ENCODE assay signal across 22 mouse cellular contexts in the genomic region with DNA sequence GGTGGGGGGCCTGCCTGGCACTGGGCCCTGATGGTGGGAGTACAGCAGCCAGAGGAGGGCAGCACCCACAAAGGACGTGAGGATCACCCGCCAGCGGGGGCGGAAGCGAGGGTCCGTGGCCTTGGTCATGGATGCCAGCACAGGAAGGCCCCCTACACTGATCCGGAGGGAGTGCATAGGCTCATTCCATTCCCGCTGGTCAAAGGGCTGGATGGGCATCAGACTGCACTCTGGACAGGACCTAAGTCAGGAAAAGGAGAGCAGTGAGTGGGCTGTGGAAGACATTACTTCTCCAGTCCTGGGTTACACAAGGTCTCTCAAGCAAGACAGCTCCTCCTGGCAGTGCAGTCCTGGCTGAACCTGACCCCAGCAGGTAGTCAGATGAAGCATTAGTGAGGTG. TPM values are rescaled to one million over a fixed set of nuclear protein-coding genes. Genes with fewer than 3 reads are reported as not detected.
A peak's percentile ranks its signal among the peaks of the same experiment; 100 is the strongest.
DNase-seq lines count a peak whose midpoint lies in the region; ATAC-seq and TF ChIP-seq lines count a peak whose summit lies in the region.
"Had no signal": no experiment of that assay in that cellular context is flagged by ENCODE, and none has a peak within 500 bp of the region (broad histone marks: within the 10 kb centered on the region; RNA-seq: fewer than 3 reads in every experiment).

No protein-coding gene starts in this region.

- no peak for DNase-seq in intestine, embryonic 14.5 days (ENCODE audit: low spot score)
- DNase-seq in kidney, postnatal 4 days: peak; percentile 70 to 84
- no peak for DNase-seq in layer of hippocampus, postnatal 25 days (ENCODE audit: extremely low spot score in 1 of 2, low spot score in 1 of 2)
- DNase-seq in spleen, postnatal 14 days (ENCODE audit: low spot score in 2 of 2): no peak
- no peak for DNase-seq in frontal cortex, postnatal 36 days (ENCODE audit: low spot score in 2 of 2)
- DNase-seq: adrenal gland, postnatal 14 days; cerebellum, adult 9-11 months; heart, postnatal 4 days; liver; liver, postnatal 0 days; lung, postnatal 10 days; thymus, postnatal 25 days had no signal

- TF ChIP-seq CTCF in intestine, postnatal 0 days (IDR thresholded peaks at IDR 0.05; ENCODE audit: low read depth): 0 out of 2 replicates have a peak, but pooled peaks have one; percentile 22

- 0 out of 2 replicates have a peak, but pooled peaks cover 13% of the 10 kb centered on the region for H3K4me1 ChIP-seq in intestine, embryonic 14.5 days (replicated peaks; ENCODE audit: control insufficient read depth, insufficient read depth, low read length)
- H3K4me1 ChIP-seq in intestine, postnatal 0 days (replicated peaks; ENCODE audit: control insufficient read depth, insufficient read depth, low read length): peaks cover 16% of the 10 kb centered on the region
- peaks cover 48% of the 10 kb centered on the region for H3K4me1 ChIP-seq in kidney, embryonic 16.5 days (ENCODE audit: insufficient read depth, low read length)
- H3K4me1 ChIP-seq in heart, embryonic 11.5 days (ENCODE audit: control insufficient read depth, insufficient read depth, low read length): no peaks in the 10 kb centered on the region

- H3K9me3 ChIP-seq in intestine, embryonic 14.5 days (ENCODE audit: control insufficient read depth, low read length): no peaks in the 10 kb centered on the region
- no peaks in the 10 kb centered on the region for H3K9me3 ChIP-seq in intestine, postnatal 0 days (ENCODE audit: control insufficient read depth)
- H3K9me3 ChIP-seq in kidney, embryonic 16.5 days (ENCODE audit: low read length): no peaks in the 10 kb centered on the region
- H3K9me3 ChIP-seq in heart, embryonic 11.5 days (replicated peaks; ENCODE audit: control insufficient read depth, low read length): no peaks in the 10 kb centered on the region
- H3K9me3 ChIP-seq: hindbrain, embryonic 15.5 days; limb, embryonic 10.5 days had no signal

- ATAC-seq in intestine, embryonic 14.5 days (replicated peaks; ENCODE audit: low FRiP score, low TSS enrichment, low read depth): no peak
- ATAC-seq in intestine, postnatal 0 days: no peak
- ATAC-seq in kidney, embryonic 16.5 days (ENCODE audit: low FRiP score, low TSS enrichment): peak; percentile 69
- no peak for ATAC-seq in heart, embryonic 11.5 days (replicated peaks; ENCODE audit: insufficient number of reproducible peaks, low FRiP score, low TSS enrichment)
- ATAC-seq: liver, postnatal 0 days had no signal

- WGBS in intestine, embryonic 14.5 days: 89% methylated on average over 8 of the region's 8 CpGs
- 84% methylated on average over 8 of the region's 8 CpGs for WGBS in intestine, postnatal 0 days
- 45% methylated on average over 8 of the region's 8 CpGs for WGBS in kidney, embryonic 16.5 days
- WGBS in heart, embryonic 11.5 days (ENCODE audit: insufficient replicate concordance): 90% methylated on average over 8 of the region's 8 CpGs

- no peaks in the 10 kb centered on the region for H3K27me3 ChIP-seq in intestine, embryonic 14.5 days (replicated peaks; ENCODE audit: control insufficient read depth, insufficient read depth, low read length)
- no peaks in the 10 kb centered on the region for H3K27me3 ChIP-seq in intestine, postnatal 0 days (replicated peaks; ENCODE audit: control insufficient read depth, insufficient read depth, low read length)
- no peaks in the 10 kb centered on the region for H3K27me3 ChIP-seq in kidney, embryonic 16.5 days (ENCODE audit: insufficient read depth, low read length)
- no peaks in the 10 kb centered on the region for H3K27me3 ChIP-seq in heart, embryonic 11.5 days (ENCODE audit: control insufficient read depth, insufficient read depth, low read length)
- H3K27me3 ChIP-seq: hindbrain, embryonic 15.5 days had no signal

- no peak overlapping the region for H3K4me3 ChIP-seq in intestine, embryonic 14.5 days (ENCODE audit: low read depth, low read length)
- H3K4me3 ChIP-seq in intestine, postnatal 0 days (ENCODE audit: low read depth, low read length): no peak overlapping the region
- H3K4me3 ChIP-seq in kidney, embryonic 16.5 days (ENCODE audit: low read length): no peak overlapping the region
- H3K4me3 ChIP-seq in heart, embryonic 11.5 days (ENCODE audit: low read depth, low read length): no peak overlapping the region
- H3K4me3 ChIP-seq: hindbrain, embryonic 15.5 days; limb, embryonic 10.5 days had no signal

- peak overlapping the region; percentile 71; the same call in 1 of the 2 replicates for H3K27ac ChIP-seq in intestine, embryonic 14.5 days (ENCODE audit: low read depth)
- H3K27ac ChIP-seq in intestine, postnatal 0 days (ENCODE audit: low read depth, low read length): peak overlapping the region; percentile 89
- H3K27ac ChIP-seq in kidney, embryonic 16.5 days (ENCODE audit: low read length): peak overlapping the region; percentile 79
- H3K27ac ChIP-seq in heart, embryonic 11.5 days (ENCODE audit: low read depth, low read length): no peak overlapping the region
- H3K27ac ChIP-seq: hindbrain, embryonic 15.5 days; limb, embryonic 10.5 days had no signal

- H3K4me2 ChIP-seq in intestine, embryonic 14.5 days (ENCODE audit: low read length): no peak overlapping the region
- H3K4me2 ChIP-seq in intestine, postnatal 0 days (replicated peaks; ENCODE audit: low read depth): peak overlapping the region; percentile 24; the same call in 1 of the 2 replicates
- no peak overlapping the region for H3K4me2 ChIP-seq in kidney, embryonic 16.5 days (replicated peaks; ENCODE audit: low read depth, low read length)
- H3K4me2 ChIP-seq in heart, embryonic 11.5 days: no peak overlapping the region
- H3K4me2 ChIP-seq: hindbrain, embryonic 15.5 days; midbrain, embryonic 11.5 days had no signal

- H3K9ac ChIP-seq in intestine, embryonic 14.5 days (ENCODE audit: low read length): no peak overlapping the region
- no peak overlapping the region for H3K9ac ChIP-seq in intestine, postnatal 0 days (ENCODE audit: low read depth, low read length)
- peak overlapping the region; percentile 22; the same call in 1 of the 2 replicates for H3K9ac ChIP-seq in kidney, embryonic 16.5 days (replicated peaks; ENCODE audit: low read length)
- H3K9ac ChIP-seq in heart, embryonic 11.5 days (ENCODE audit: low read depth, low read length): no peak overlapping the region
- H3K9ac ChIP-seq: hindbrain, embryonic 15.5 days; liver, postnatal 0 days had no signal

- H3K36me3 ChIP-seq in intestine, embryonic 14.5 days (ENCODE audit: control insufficient read depth, insufficient read depth, low read length): peaks cover 64% of the 10 kb centered on the region
- peaks cover 67% of the 10 kb centered on the region for H3K36me3 ChIP-seq in intestine, postnatal 0 days (ENCODE audit: control insufficient read depth, insufficient read depth)
- peaks cover 64% of the 10 kb centered on the region for H3K36me3 ChIP-seq in kidney, embryonic 16.5 days (ENCODE audit: insufficient read depth, low read length)
- peaks cover 16% of the 10 kb centered on the region for H3K36me3 ChIP-seq in heart, embryonic 11.5 days (ENCODE audit: control insufficient read depth, insufficient read depth, low read length)

RNA-seq across cellular contexts. Expression of a gene that starts 7.6 kb away (rescaled TPM):
- 30.1 and 32.9 TPM in 2 replicates for polyA plus RNA-seq in intestine, embryonic 14.5 days (2014; fragmentation: Nextera tagmentation; extraction: Ambion mirVana)
- polyA plus RNA-seq in intestine, postnatal 0 days (2015; fragmentation: Nextera tagmentation; extraction: Ambion mirVana): 35.0 and 36.1 TPM in 2 replicates
- 30.6 and 30.9 TPM in 2 replicates for polyA plus RNA-seq in kidney, embryonic 16.5 days (2015; fragmentation: Nextera tagmentation; extraction: Ambion mirVana)
- 16.0 and 17.1 TPM in 2 replicates for polyA plus RNA-seq in heart, embryonic 11.5 days (2014; fragmentation: Nextera tagmentation; extraction: Ambion mirVana)
- 10 to 100 TPM; 38.7 to 39.0 TPM for total RNA-seq in layer of hippocampus, postnatal 25 days (2021)

RNA-seq across cellular contexts. Expression of a gene that starts 9.4 kb away (rescaled TPM):
- polyA plus RNA-seq in intestine, embryonic 14.5 days (2014; fragmentation: Nextera tagmentation; extraction: Ambion mirVana): 108 and 120 TPM in 2 replicates
- polyA plus RNA-seq in intestine, postnatal 0 days (2015; fragmentation: Nextera tagmentation; extraction: Ambion mirVana): 348 and 382 TPM in 2 replicates
- polyA plus RNA-seq in kidney, embryonic 16.5 days (2015; fragmentation: Nextera tagmentation; extraction: Ambion mirVana): 14.9 and 18.1 TPM in 2 replicates
- polyA plus RNA-seq in heart, embryonic 11.5 days (2014; fragmentation: Nextera tagmentation; extraction: Ambion mirVana): 3.1 and 3.8 TPM in 2 replicates
- 10 to 100 TPM; 13.5 to 14.2 TPM for total RNA-seq in layer of hippocampus, postnatal 25 days (2021)

RNA-seq across cellular contexts. Expression of a gene that starts 16.7 kb away (rescaled TPM):
- 7.1 and 7.2 TPM in 2 replicates for polyA plus RNA-seq in intestine, embryonic 14.5 days (2014; fragmentation: Nextera tagmentation; extraction: Ambion mirVana)
- 5.2 and 6.1 TPM in 2 replicates for polyA plus RNA-seq in intestine, postnatal 0 days (2015; fragmentation: Nextera tagmentation; extraction: Ambion mirVana)
- 8.2 and 8.3 TPM in 2 replicates for polyA plus RNA-seq in kidney, embryonic 16.5 days (2015; fragmentation: Nextera tagmentation; extraction: Ambion mirVana)
- polyA plus RNA-seq in heart, embryonic 11.5 days (2014; fragmentation: Nextera tagmentation; extraction: Ambion mirVana): 2.7 and 4.2 TPM in 2 replicates
- total RNA-seq in layer of hippocampus, postnatal 25 days (2021): 1 to 10 TPM; 2.7 to 3.2 TPM
- total RNA-seq: common myeloid progenitor, adult 5-6 weeks; megakaryocyte progenitor cell, adult 5-6 weeks; monocyte, adult 5-6 weeks; neutrophil, adult 5-6 weeks had no signal

RNA-seq across cellular contexts. Expression of a gene that starts 55.7 kb away (rescaled TPM):
- polyA plus RNA-seq in intestine, embryonic 14.5 days (2014; fragmentation: Nextera tagmentation; extraction: Ambion mirVana): 80.9 and 83.9 TPM in 2 replicates
- polyA plus RNA-seq in intestine, postnatal 0 days (2015; fragmentation: Nextera tagmentation; extraction: Ambion mirVana): 38.9 TPM in 2 replicates
- 84.6 TPM in 2 replicates for polyA plus RNA-seq in kidney, embryonic 16.5 days (2015; fragmentation: Nextera tagmentation; extraction: Ambion mirVana)
- 46.0 and 50.8 TPM in 2 replicates for polyA plus RNA-seq in heart, embryonic 11.5 days (2014; fragmentation: Nextera tagmentation; extraction: Ambion mirVana)
- total RNA-seq in layer of hippocampus, postnatal 25 days (2021): 100 to 1,000 TPM; 183 to 222 TPM

Comparison
In these comparisons a context has a peak if more than half of its experiments do, and no peak if none do; other contexts are left out.
1. DNase-seq: peak in kidney, postnatal 4 days (2 of 2); none in intestine, embryonic 14.5 days (single experiment), layer of hippocampus, postnatal 25 days (0 of 2), spleen, postnatal 14 days (0 of 2) and frontal cortex, postnatal 36 days (0 of 2).